Mouse (Mus musculus) heart, postnatal 0 days (tissue): ENCODE results near the gene Dusp1. TPM values are rescaled to one million over a fixed set of nuclear protein-coding genes. Genes with fewer than 3 reads are reported as not detected.

Experiments
- ATAC-seq: fragments of 200-750 bp; cut with Nextera tagmentation; 2 replicates; pipeline ENCODE4 v1.8.0; 2017; ENCODE audit warnings: low read depth, moderate number of reproducible peaks, moderate library complexity; ENCODE audit not compliant: insufficient read depth
- DNase-seq: peaks from one replicate; pipeline ENCODE4 v3.0.0-alpha.2; 2016; ENCODE audit warnings: low spot score
- H3K27ac ChIP-seq: fragments of 300-500 bp; sonication (generic); 2 replicates; pipeline ENCODE4 v1.5.1; 2014; ENCODE audit warnings: low read depth, mild to moderate bottlenecking
- H3K27me3 ChIP-seq: fragments of 300-500 bp; sonication (generic); 2 replicates; pipeline ENCODE4 v1.6.1; 2014; ENCODE audit warnings: low read length, mixed read lengths; ENCODE audit not compliant: control insufficient read depth, insufficient read depth
- H3K36me3 ChIP-seq: fragments of 300-500 bp; sonication (generic); replicated peaks from 2 replicates; pipeline ENCODE4 v1.6.1; 2014; ENCODE audit warnings: low read length, mixed read lengths; ENCODE audit not compliant: control insufficient read depth, insufficient read depth
- H3K4me1 ChIP-seq: fragments of 300-500 bp; sonication (generic); 2 replicates; pipeline ENCODE4 v1.6.1; 2014; ENCODE audit warnings: antibody characterized with exemption; ENCODE audit not compliant: control insufficient read depth, insufficient read depth
- H3K4me2 ChIP-seq: fragments of 300-500 bp; sonication (generic); 2 replicates; pipeline ENCODE4 v1.6.1; 2014; ENCODE audit warnings: low read depth, mild to moderate bottlenecking, low read length, moderate library complexity
- H3K4me3 ChIP-seq: fragments of 300-500 bp; sonication (generic); 2 replicates; pipeline ENCODE4 v1.5.1; 2014; ENCODE audit warnings: low read depth, low read length
- H3K9ac ChIP-seq: fragments of 300-500 bp; sonication (generic); replicated peaks from 2 replicates; pipeline ENCODE4 v1.6.1; 2014; ENCODE audit warnings: low read depth, low read length, mixed read lengths
- H3K9me3 ChIP-seq: fragments of 300-500 bp; sonication (generic); replicated peaks from 2 replicates; pipeline ENCODE4 v1.6.1; 2016; ENCODE audit warnings: low read length; ENCODE audit not compliant: control insufficient read depth
- CTCF ChIP-seq: IDR thresholded peaks from 2 replicates; pipeline ENCODE4 v1.5.1; 2016; ENCODE audit warnings: antibody characterized with exemption, control low read depth, low read depth
- EP300 ChIP-seq: IDR thresholded peaks from 2 replicates; pipeline ENCODE4 v1.6.1; 2016; ENCODE audit warnings: antibody characterized with exemption, low read depth
- WGBS: fragments of 180-500 bp; shearing (Covaris S2); extraction: QIAGEN DNeasy Blood & Tissue Kit; methylation state at CpG from one replicate; pipeline ENCODE4 v1.1.7; 2014; 5-methylcytosine and 5-hydroxymethylcytosine counted together
- polyA plus RNA-seq: library from polyadenylated mRNA; unstranded; fragments of >200 nt; fragmentation: Nextera tagmentation; extraction: Ambion mirVana; gene quantifications from 2 replicates; pipeline ENCODE4 v1.2.1, GENCODE M21; 2015
- total RNA-seq: library from RNA; depleted of rRNA; stranded (reverse); fragments of >200 nt; gene quantifications from 2 replicates; pipeline ENCODE4 v1.2.3, GENCODE M21; 2014; ENCODE audit warnings: low replicate concordance

Gene Dusp1
- total and polyA plus RNA-seq, 2 experiments from 2014 or later: 23.1 to 114 TPM

GRCm38 (mm10) chr17:26531395-26532027, 30.4 kb downstream of the Dusp1 start:
- Histone ChIP-seq H3K9me3 (no peaks in the 10 kb centered on the region), H3K4me2 (no peak overlapping the region), H3K27ac (0 out of 2 replicates have a peak overlapping the region, but pooled peaks have one; percentile 70), H3K4me3 (no peak overlapping the region), H3K36me3 (no peaks in the 10 kb centered on the region), H3K27me3 (no peaks in the 10 kb centered on the region), H3K4me1 (peaks cover 32% of the 10 kb centered on the region), H3K9ac (no peak overlapping the region)
- DNase-seq (no peak), ATAC-seq (no peak)
- no peak for TF ChIP-seq EP300
- TF ChIP-seq CTCF: no peak
- 85% methylated on average over 7 of the region's 7 CpGs for WGBS

- Histone ChIP-seq H3K4me3 (no peak overlapping the region), H3K27ac (peak overlapping the region; percentile 70), H3K27me3 (no peaks in the 10 kb centered on the region), H3K4me2 (no peak overlapping the region), H3K9ac (no peak overlapping the region), H3K9me3 (no peaks in the 10 kb centered on the region), H3K4me1 (peaks cover 32% of the 10 kb centered on the region), H3K36me3 (no peaks in the 10 kb centered on the region)
- ATAC-seq (peak; percentile 64), DNase-seq (peak; percentile 80)
- 9% methylated on average over 3 of the region's 3 CpGs for WGBS
- TF ChIP-seq EP300 (peak; percentile 34; the same call in 1 of the 2 replicates), CTCF (no peak)
These were observed 31.3 kb downstream of the Dusp1 start for GRCm38 (mm10) chr17:26530590-26531081.

GRCm38 (mm10) chr17:26529791-26530241, 32.1 kb downstream of the Dusp1 start:
- no peak for DNase-seq

GRCm38 (mm10) chr17:26528751-26529150, 33.2 kb downstream of the Dusp1 start:
- H3K9ac ChIP-seq: no peak overlapping the region
- no peak overlapping the region for H3K4me2 ChIP-seq
- no peaks in the 10 kb centered on the region for H3K9me3 ChIP-seq
- H3K27me3 ChIP-seq: no peaks in the 10 kb centered on the region
- no peak for ATAC-seq
- H3K27ac ChIP-seq: no peak overlapping the region
- TF ChIP-seq CTCF: no peak
- TF ChIP-seq EP300: no peak
- H3K36me3 ChIP-seq: no peaks in the 10 kb centered on the region
- H3K4me3 ChIP-seq: no peak overlapping the region
- no peak for DNase-seq
- 65% methylated on average over 6 of the region's 6 CpGs for WGBS
- peaks cover 26% of the 10 kb centered on the region for H3K4me1 ChIP-seq

More at GRCm38 (mm10) chr17:26529791-26530241, 32.1 kb downstream of the Dusp1 start:
- TF ChIP-seq EP300: no peak
- no peak for TF ChIP-seq CTCF
- no peaks in the 10 kb centered on the region for H3K36me3 ChIP-seq
- ATAC-seq: peak; percentile 16; the same call in 1 of the 2 replicates
- H3K27ac ChIP-seq: peak overlapping the region; percentile 70
- no peak overlapping the region for H3K4me2 ChIP-seq
- H3K4me1 ChIP-seq: peaks cover 27% of the 10 kb centered on the region
- H3K9ac ChIP-seq: no peak overlapping the region
- H3K27me3 ChIP-seq: no peaks in the 10 kb centered on the region
- no peaks in the 10 kb centered on the region for H3K9me3 ChIP-seq
- 68% methylated on average over 5 of the region's 5 CpGs for WGBS
- no peak overlapping the region for H3K4me3 ChIP-seq

- H3K4me2 ChIP-seq: no peak overlapping the region
- H3K4me3 ChIP-seq: no peak overlapping the region
- peaks cover 30% of the 10 kb centered on the region for H3K4me1 ChIP-seq
- H3K27me3 ChIP-seq: no peaks in the 10 kb centered on the region
- ATAC-seq (no peak), DNase-seq (no peak)
- H3K9ac ChIP-seq: no peak overlapping the region
- H3K36me3 ChIP-seq: no peaks in the 10 kb centered on the region
- TF ChIP-seq CTCF (no peak), EP300 (no peak)
- H3K27ac ChIP-seq: no peak overlapping the region
- no peaks in the 10 kb centered on the region for H3K9me3 ChIP-seq
- 98% methylated on average over 9 of the region's 9 CpGs for WGBS
These were observed 34.6 kb downstream of the Dusp1 start for GRCm38 (mm10) chr17:26527291-26527690.

- H3K36me3 ChIP-seq: no peaks in the 10 kb centered on the region
- H3K4me1 ChIP-seq: peaks cover 17% of the 10 kb centered on the region
- DNase-seq: no peak
- H3K9me3 ChIP-seq: no peaks in the 10 kb centered on the region
- no peak overlapping the region for H3K4me2 ChIP-seq
- WGBS: 77% methylated on average over 7 of the region's 7 CpGs
- TF ChIP-seq CTCF (no peak), EP300 (no peak)
- H3K27ac ChIP-seq: no peak overlapping the region
- H3K4me3 ChIP-seq: no peak overlapping the region
- H3K9ac ChIP-seq: no peak overlapping the region
- H3K27me3 ChIP-seq: no peaks in the 10 kb centered on the region
- ATAC-seq: no peak
These were observed 36.6 kb downstream of the Dusp1 start for GRCm38 (mm10) chr17:26525316-26525715.
